Mouse (Mus musculus): ENCODE data around the gene Tacc2. TPM values are rescaled to one million over a fixed set of nuclear protein-coding genes. Genes with fewer than 3 reads are reported as not detected.

The Tacc2 gene
- polyA plus RNA-seq, 1 experiment from 2014 or later: 34.8 TPM

- WGBS: 93% methylated on average over 4 of the region's 4 CpGs
- no peaks in the 10 kb centered on the region for H3K27me3 ChIP-seq
- peaks cover 28% of the 10 kb centered on the region for H3K4me1 ChIP-seq (replicated peaks)
- no peaks in the 10 kb centered on the region for H3K9me3 ChIP-seq
- no peak overlapping the region for H3K4me3 ChIP-seq (replicated peaks)
- no peak overlapping the region for H3K9ac ChIP-seq (replicated peaks)
- no peaks in the 10 kb centered on the region for H3K36me3 ChIP-seq
- no peak overlapping the region for H3K4me2 ChIP-seq
- no peak overlapping the region for H3K27ac ChIP-seq
- ATAC-seq (ENCODE audit: insufficient number of reproducible peaks, insufficient read depth, low FRiP score, low TSS enrichment, low read depth): no peak
Observed at GRCm38 (mm10) chr7:130634259-130634871, 57.1 kb downstream of the Tacc2 start.

DNA sequence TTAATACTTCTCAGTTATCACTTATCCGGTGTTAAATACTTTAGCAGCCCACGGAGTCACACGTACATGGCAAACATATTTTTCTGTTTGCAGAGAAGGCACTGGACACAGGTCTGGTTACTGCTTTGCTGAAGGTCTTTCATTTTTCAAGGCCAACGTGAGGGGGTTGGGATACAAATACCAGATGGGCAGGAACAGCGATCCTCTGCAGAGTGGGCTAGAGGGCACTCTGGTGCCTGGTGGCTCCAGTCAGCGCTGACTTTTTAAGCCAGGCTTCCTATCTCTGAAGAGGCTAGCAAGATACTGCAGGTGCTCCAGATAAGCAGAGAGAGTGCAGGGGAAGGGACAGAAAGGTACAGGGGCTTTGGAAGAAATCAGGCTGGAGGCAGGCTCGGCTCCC is 58.0 kb downstream of the Tacc2 start:
- Histone ChIP-seq H3K4me2 (no peak overlapping the region), H3K9ac (replicated peaks) (no peak overlapping the region), H3K4me3 (replicated peaks) (no peak overlapping the region), H3K27ac (peak overlapping the region; percentile 7; the same call in 1 of the 2 replicates), H3K9me3 (no peaks in the 10 kb centered on the region), H3K27me3 (no peaks in the 10 kb centered on the region), H3K36me3 (no peaks in the 10 kb centered on the region), H3K4me1 (replicated peaks) (peaks cover 28% of the 10 kb centered on the region)
- 42% methylated on average over 7 of the region's 7 CpGs for whole genome bisulfite sequencing
- no peak for ATAC-seq (ENCODE audit: insufficient number of reproducible peaks, insufficient read depth, low FRiP score, low TSS enrichment, low read depth)

- H3K4me1 ChIP-seq (replicated peaks): peaks cover 28% of the 10 kb centered on the region
- no peaks in the 10 kb centered on the region for H3K36me3 ChIP-seq
- no peak overlapping the region for H3K9ac ChIP-seq (replicated peaks)
- ATAC-seq (ENCODE audit: insufficient number of reproducible peaks, insufficient read depth, low FRiP score, low TSS enrichment, low read depth): no peak
- H3K4me3 ChIP-seq (replicated peaks): no peak overlapping the region
- no peaks in the 10 kb centered on the region for H3K9me3 ChIP-seq
- no peak overlapping the region for H3K4me2 ChIP-seq
- H3K27me3 ChIP-seq: no peaks in the 10 kb centered on the region
- WGBS: 88% methylated on average over 3 of the region's 3 CpGs
- no peak overlapping the region for H3K27ac ChIP-seq
Observed at GRCm38 (mm10) chr7:130636274-130636673, 59.0 kb downstream of the Tacc2 start.

DNA sequence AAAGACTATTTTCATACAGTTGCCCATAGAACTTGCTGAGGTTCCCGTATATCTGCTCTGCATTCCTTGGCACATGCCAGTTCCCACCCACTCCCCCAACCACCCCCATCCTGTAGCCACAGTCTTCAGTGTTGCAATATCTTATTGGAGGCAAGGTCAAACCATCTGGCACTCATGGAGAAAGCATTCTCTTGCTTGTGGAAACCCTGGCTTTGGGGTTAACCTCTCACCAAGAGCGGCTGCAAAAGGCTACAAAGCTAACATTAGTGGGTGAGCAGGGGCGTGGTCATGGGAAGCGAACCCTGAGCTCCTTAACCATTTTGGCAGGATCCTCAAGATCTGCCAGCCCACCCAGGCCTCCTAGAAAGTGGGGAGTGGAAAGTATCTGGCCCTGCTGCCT is 59.7 kb downstream of the Tacc2 start:
- no peak overlapping the region for H3K27ac ChIP-seq

GRCm38 (mm10) chr7:130637811-130638210 is 60.6 kb downstream of the Tacc2 start:
- Histone ChIP-seq H3K9me3 (no peaks in the 10 kb centered on the region), H3K4me3 (replicated peaks) (no peak overlapping the region), H3K4me1 (replicated peaks) (peaks cover 28% of the 10 kb centered on the region), H3K4me2 (no peak overlapping the region), H3K9ac (replicated peaks) (no peak overlapping the region), H3K36me3 (no peaks in the 10 kb centered on the region), H3K27me3 (no peaks in the 10 kb centered on the region), H3K27ac (peak overlapping the region; percentile 53; the same call in 1 of the 2 replicates)
- no peak for ATAC-seq (ENCODE audit: insufficient number of reproducible peaks, insufficient read depth, low FRiP score, low TSS enrichment, low read depth)
- 18% methylated on average over 6 of the region's 6 CpGs for WGBS

More for the DNA sequence above, 59.7 kb downstream of the Tacc2 start:
- H3K36me3 ChIP-seq: no peaks in the 10 kb centered on the region
- H3K4me2 ChIP-seq: no peak overlapping the region
- peaks cover 28% of the 10 kb centered on the region for H3K4me1 ChIP-seq (replicated peaks)
- H3K27me3 ChIP-seq: no peaks in the 10 kb centered on the region
- H3K9ac ChIP-seq (replicated peaks): no peak overlapping the region
- no peaks in the 10 kb centered on the region for H3K9me3 ChIP-seq
- WGBS: 86% methylated on average over 4 of the region's 4 CpGs
- no peak overlapping the region for H3K4me3 ChIP-seq (replicated peaks)
- ATAC-seq (ENCODE audit: insufficient number of reproducible peaks, insufficient read depth, low FRiP score, low TSS enrichment, low read depth): no peak

DNA sequence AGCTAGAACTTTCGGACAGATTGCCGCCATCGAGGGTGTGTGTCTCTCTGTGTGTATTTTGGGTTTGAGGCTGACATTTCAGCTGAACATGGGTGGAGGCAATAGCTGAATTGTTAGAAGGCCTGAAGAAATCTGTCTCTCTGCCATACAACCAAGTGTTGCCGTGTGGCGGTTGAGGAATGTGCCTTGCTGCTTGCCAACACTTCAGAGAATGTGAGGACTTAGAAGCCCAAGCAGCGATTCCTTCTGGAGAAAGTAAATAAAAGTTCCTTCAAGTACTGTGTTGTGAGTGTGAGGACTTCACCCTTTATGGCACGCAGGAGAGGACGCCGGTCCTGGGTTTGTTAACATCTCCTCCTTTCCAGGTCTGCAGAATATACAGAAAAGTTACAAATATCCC is 63.4 kb downstream of the Tacc2 start:
- no peaks in the 10 kb centered on the region for H3K36me3 ChIP-seq
- WGBS: 90% methylated on average over 9 of the region's 9 CpGs
- no peak for ATAC-seq (ENCODE audit: insufficient number of reproducible peaks, insufficient read depth, low FRiP score, low TSS enrichment, low read depth)
- H3K4me2 ChIP-seq: no peak overlapping the region
- no peak overlapping the region for H3K4me3 ChIP-seq (replicated peaks)
- H3K27me3 ChIP-seq: no peaks in the 10 kb centered on the region
- H3K4me1 ChIP-seq (replicated peaks): peaks cover 16% of the 10 kb centered on the region
- no peak overlapping the region for H3K27ac ChIP-seq
- H3K9me3 ChIP-seq: no peaks in the 10 kb centered on the region
- no peak overlapping the region for H3K9ac ChIP-seq (replicated peaks)

GRCm38 (mm10) chr7:130645332-130645993 is 68.2 kb downstream of the Tacc2 start:
- peak overlapping the region; percentile 89 for H3K4me2 ChIP-seq
- H3K27ac ChIP-seq: peak overlapping the region; percentile 95
- no peaks in the 10 kb centered on the region for H3K9me3 ChIP-seq
- H3K4me1 ChIP-seq (replicated peaks): peaks cover 26% of the 10 kb centered on the region
- WGBS: 8% methylated on average over 15 of the region's 15 CpGs
- ATAC-seq (ENCODE audit: insufficient number of reproducible peaks, insufficient read depth, low FRiP score, low TSS enrichment, low read depth): peak; percentile 71; the same call in 1 of the 2 replicates
- H3K36me3 ChIP-seq: no peaks in the 10 kb centered on the region
- no peaks in the 10 kb centered on the region for H3K27me3 ChIP-seq
- H3K9ac ChIP-seq (replicated peaks): peak overlapping the region; percentile 83
- H3K4me3 ChIP-seq (replicated peaks): peak overlapping the region; percentile 66

DNA sequence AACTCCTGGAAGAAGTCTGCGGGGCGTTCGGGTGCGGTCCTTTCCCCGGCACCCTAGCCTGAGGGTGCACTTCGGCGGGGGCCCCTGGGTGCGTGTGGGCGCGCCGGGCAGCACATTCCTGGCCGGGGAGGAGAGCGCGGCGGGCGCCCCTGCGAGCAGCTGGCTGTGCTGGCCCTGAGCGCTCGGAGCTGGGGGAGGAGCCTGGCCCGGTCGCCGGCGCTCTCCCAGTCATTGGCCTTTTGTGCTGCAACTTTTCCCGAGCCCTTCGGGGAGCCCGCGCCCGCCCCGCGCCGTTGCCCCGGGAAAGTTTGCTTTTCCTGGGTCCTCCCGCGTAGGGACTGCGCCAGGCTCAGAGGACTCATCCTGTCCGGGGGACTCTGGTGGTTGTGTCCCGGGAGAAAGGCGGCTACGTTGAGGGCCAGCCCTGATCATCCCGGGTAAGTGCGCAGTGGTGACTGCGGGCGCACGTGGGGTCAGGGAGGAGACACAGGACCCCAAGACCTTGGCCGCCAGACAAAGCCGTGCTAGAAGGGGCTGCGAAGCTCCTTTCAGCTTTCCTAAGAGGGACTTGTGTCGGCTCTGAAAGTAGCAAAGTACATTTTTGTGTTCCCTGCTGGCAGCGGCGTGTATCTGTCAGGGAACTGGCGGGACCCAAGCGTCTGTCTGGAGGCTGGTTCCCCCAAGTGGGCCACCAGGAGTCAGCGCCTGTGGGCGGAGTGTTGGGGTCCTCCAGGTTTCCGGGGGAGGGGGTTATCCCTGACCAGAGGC is 68.9 kb downstream of the Tacc2 start:
- Histone ChIP-seq H3K27me3 (no peaks in the 10 kb centered on the region), H3K9me3 (no peaks in the 10 kb centered on the region), H3K27ac (peak overlapping the region; percentile 95), H3K9ac (replicated peaks) (peak overlapping the region; percentile 83), H3K4me3 (replicated peaks) (peak overlapping the region; percentile 66), H3K4me1 (replicated peaks) (peaks cover 26% of the 10 kb centered on the region), H3K4me2 (peak overlapping the region; percentile 89), H3K36me3 (no peaks in the 10 kb centered on the region)
- under 1% methylated on average over 52 of the region's 55 CpGs for WGBS
- peak; percentile 85 for ATAC-seq (ENCODE audit: insufficient number of reproducible peaks, insufficient read depth, low FRiP score, low TSS enrichment, low read depth)

DNA sequence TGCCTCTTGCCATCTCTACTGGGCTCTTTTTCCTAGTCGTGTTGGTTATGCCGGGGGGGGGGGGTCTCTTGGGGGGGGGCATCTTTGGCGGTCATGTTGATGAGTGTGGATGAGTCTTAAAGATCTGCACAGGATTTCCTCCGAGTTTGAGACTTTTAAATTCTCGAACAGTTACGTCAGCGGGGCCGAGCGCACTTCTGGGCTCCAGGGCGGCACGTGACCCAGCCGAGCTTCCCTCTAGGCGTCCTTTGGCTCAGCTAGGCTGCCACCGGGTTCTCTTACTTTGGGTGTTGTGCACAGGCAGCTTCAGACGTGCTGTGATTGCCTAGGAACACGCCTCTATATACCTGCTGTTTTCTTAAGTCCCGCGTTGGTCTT is 69.5 kb downstream of the Tacc2 start:
- Histone ChIP-seq H3K4me3 (replicated peaks) (peak overlapping the region; percentile 66), H3K27me3 (no peaks in the 10 kb centered on the region), H3K9ac (replicated peaks) (peak overlapping the region; percentile 83), H3K27ac (peak overlapping the region; percentile 95), H3K9me3 (no peaks in the 10 kb centered on the region), H3K36me3 (no peaks in the 10 kb centered on the region), H3K4me1 (replicated peaks) (peaks cover 27% of the 10 kb centered on the region), H3K4me2 (peak overlapping the region; percentile 89)
- WGBS: under 1% methylated on average over 18 of the region's 18 CpGs
- ATAC-seq (ENCODE audit: insufficient number of reproducible peaks, insufficient read depth, low FRiP score, low TSS enrichment, low read depth): peak; percentile 70

DNA sequence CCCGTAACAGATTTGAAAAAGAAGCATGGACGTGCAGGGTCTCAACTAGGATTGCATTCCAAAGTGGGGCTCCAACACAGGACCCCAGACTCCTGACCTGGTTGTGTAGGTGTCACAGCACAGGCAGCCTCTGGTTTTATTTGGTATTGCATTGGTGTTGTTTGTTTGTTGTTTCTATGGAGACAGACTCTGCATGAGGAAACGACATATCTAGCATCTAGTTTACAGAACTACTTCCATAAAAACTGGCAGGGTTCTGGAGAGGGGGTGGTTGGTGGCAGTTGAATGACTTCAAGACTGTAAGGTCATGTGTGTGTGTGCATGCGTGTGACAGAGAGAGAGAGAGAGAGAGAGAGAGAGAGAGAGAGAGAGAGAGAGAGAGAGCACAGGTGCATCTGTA is 70.8 kb downstream of the Tacc2 start:
- H3K4me2 ChIP-seq: no peak overlapping the region
- peaks cover 32% of the 10 kb centered on the region for H3K4me1 ChIP-seq (replicated peaks)
- no peak overlapping the region for H3K9ac ChIP-seq (replicated peaks)
- no peak overlapping the region for H3K27ac ChIP-seq
- H3K36me3 ChIP-seq: no peaks in the 10 kb centered on the region
- no peak for ATAC-seq (ENCODE audit: insufficient number of reproducible peaks, insufficient read depth, low FRiP score, low TSS enrichment, low read depth)
- WGBS: 73% methylated on average over 4 of the region's 4 CpGs
- no peaks in the 10 kb centered on the region for H3K27me3 ChIP-seq
- no peak overlapping the region for H3K4me3 ChIP-seq (replicated peaks)
- H3K9me3 ChIP-seq: no peaks in the 10 kb centered on the region

- no peak overlapping the region for H3K4me2 ChIP-seq
- no peaks in the 10 kb centered on the region for H3K27me3 ChIP-seq
- no peak overlapping the region for H3K4me3 ChIP-seq (replicated peaks)
- H3K9me3 ChIP-seq: no peaks in the 10 kb centered on the region
- ATAC-seq (ENCODE audit: insufficient number of reproducible peaks, insufficient read depth, low FRiP score, low TSS enrichment, low read depth): no peak
- H3K9ac ChIP-seq (replicated peaks): no peak overlapping the region
- no peaks in the 10 kb centered on the region for H3K36me3 ChIP-seq
- 32% methylated on average over 7 of the region's 7 CpGs for WGBS
- no peak overlapping the region for H3K27ac ChIP-seq
- peaks cover 43% of the 10 kb centered on the region for H3K4me1 ChIP-seq (replicated peaks)
Observed at GRCm38 (mm10) chr7:130649257-130649656, 72.0 kb downstream of the Tacc2 start.

All from limb, embryonic 12.5 days (tissue).